Mouse (Mus musculus) T-helper 1 cell (primary cell): ENCODE data around the gene Dnah17.

Experiments
- in situ Hi-C: fragments of 300-600 bp; cut with MboI, MseI; formaldehyde crosslinking; loops from one replicate; pipeline ENCODE4 v1.15.1; 2025; ENCODE audit warnings: high pct_unique_total_duplicates

Gene Dnah17

GRCm38 (mm10) chr11:118130534-118130933 lies at the start of gene Dnah17:
Gene Dnah17, minus strand, starts transcription at chr11:118130634.
- in situ Hi-C loops: no loop called here

DNA sequence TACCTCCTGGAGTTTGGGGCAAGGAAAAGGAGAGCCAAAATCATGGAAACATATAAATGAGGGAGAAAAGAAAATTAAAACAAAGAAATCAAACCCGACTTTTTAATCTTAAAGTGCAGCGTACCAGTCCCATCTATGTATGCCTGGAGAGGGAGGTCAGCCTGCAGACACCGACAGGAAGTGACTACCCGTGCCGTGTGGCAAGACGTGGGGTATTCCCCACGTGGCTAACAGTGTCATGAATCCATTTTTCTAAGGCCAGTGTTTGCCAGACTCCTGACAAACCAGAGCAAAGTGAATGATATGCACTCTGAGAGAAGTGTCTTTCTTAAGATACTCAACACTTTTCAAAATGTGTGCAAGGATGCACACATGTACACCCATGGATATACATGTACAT lies 49.8 kb upstream of the Dnah17 start:
- in situ Hi-C loops: no loop called here

DNA sequence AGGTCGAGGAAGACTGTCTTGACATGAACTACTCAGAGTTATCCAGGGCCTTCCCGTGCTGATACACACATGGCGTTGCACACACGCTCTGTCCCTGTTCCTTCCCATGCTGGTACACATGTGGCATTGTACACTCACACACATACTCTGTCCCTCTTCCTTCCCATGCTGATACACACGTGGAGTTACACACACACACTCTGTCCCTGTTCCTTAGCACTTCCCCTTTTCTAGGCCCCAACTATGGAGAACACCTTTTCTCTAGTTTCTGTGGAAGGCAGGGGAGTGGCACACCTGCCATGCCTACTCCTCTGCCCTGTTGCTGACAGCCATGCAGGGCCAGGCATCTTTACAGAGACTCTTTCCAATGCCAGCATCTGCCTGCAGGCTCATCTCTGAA lies 47.8 kb upstream of the Dnah17 start:
- in situ Hi-C loops: no loop called here

- in situ Hi-C loops: no loop called here
Observed at GRCm38 (mm10) chr11:118174752-118175151, 44.3 kb upstream of the Dnah17 start.

- in situ Hi-C loops: no loop called here
Observed at GRCm38 (mm10) chr11:118172768-118173167, 42.3 kb upstream of the Dnah17 start.

DNA sequence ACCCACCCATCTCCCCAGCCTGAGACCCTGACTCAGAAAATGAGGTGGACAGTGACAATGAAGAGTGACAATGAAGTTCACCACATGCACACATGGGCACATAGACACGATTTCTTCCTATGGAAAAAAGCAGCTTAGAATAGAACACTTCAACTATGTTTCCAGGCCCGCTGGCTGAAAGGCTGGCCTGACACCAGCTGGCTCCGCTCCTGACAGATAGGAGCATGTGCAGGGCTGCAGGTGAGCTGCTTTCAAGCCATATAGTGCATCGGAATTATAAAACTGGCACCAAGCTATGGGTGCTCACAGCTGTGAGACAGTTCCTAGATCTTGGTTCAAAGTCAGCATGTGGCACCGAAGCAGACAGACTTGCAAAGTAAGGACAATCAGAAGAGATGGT lies 39.9 kb upstream of the Dnah17 start:
- in situ Hi-C loops: no loop called here

DNA sequence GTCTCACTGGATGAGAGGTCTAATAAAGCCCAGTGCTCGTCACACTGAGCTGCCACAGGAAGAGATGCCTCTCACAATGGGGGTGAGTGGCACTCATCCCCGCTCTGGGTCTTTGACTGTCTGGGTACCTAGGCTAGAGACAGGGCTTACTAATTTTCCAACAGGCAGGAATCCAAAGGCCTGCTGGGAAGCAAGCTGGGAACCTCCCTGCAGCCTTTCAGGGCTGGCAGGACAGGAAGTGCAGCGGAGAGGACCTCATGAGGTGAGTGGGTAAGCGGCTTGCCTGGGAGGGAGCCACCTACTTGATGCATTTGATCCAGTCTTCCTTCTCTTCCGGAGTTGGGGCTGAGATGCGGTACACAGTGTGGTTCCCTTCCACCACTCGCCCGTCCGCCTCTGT lies 38.3 kb upstream of the Dnah17 start:
- in situ Hi-C loops: no loop called here

DNA sequence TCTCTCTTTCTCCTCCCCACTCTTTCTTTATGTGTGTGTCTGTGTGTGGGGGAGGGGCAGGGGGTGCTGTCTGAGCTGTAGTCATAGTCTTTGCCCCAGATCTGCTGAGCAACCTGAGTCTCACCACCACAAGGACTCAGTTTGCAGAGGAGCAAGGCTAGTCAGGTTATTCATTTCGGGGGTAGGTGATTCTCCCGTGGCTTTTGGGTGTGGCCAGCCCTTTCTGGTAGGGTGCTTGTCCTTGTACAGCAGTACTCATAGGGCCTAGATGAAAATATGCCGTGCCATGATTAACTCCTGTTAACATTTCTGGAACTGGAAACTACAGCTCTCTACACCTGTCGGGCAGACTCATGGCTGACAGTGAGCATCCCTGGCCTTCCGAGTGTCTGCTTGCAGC lies 36.2 kb upstream of the Dnah17 start:
- in situ Hi-C loops: no loop called here

GRCm38 (mm10) chr11:118165681-118166080 lies 35.2 kb upstream of the Dnah17 start:
- in situ Hi-C loops: no loop called here

GRCm38 (mm10) chr11:118164566-118164965 lies 34.1 kb upstream of the Dnah17 start:
- in situ Hi-C loops: no loop called here

GRCm38 (mm10) chr11:118162245-118162644 lies 31.8 kb upstream of the Dnah17 start:
- in situ Hi-C loops: no loop called here

- in situ Hi-C loops: no loop called here
Observed at GRCm38 (mm10) chr11:118161240-118161639, 30.8 kb upstream of the Dnah17 start.

DNA sequence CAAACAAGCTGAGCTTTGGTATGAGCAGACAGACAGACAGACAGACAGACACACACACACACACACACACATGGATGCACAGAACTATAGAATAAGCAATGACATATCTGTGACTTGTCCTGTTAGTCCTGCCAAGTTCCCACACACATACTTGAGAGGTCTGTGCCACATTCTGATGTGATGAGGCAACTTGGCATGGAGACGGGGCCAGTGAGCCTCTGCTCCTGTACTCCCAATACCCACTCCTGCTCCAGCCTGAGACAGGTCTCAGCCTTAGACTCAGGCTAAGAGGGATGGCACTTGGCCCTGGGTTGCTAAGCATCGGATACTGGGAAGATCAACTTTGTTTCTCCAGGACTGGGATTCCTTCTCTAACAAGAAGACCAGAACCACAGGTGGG lies 30.3 kb upstream of the Dnah17 start:
- in situ Hi-C loops: no loop called here

- in situ Hi-C loops: no loop called here
Observed at GRCm38 (mm10) chr11:118158753-118159152, 28.3 kb upstream of the Dnah17 start.

DNA sequence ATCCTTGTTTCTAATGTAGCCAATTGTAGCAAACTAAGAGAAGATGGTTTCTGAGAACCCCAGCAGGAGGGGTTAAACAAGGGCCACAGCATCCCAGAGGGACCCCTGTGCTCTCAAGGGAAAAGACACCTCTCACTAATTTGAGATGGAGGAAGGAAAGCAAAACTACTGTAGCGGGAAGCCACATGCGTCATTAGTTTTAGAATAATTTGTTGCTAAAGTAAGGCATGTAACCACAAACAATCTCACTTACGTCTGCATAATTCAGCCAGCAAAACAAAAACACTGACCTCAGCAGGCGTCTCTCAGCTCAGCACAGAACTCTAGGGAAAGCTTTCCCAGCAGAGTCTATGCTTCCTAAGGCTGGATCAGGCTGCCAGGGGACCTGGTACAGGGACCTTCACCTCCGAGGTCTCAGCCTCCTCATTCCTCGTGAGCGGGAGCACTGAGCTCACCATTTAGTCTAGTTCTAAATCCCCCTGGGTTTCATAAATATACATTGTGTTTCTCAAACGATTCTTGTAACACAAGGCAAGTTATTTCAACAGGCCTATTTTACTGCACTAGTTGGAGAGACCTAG lies 26.1 kb upstream of the Dnah17 start:
- in situ Hi-C loops: no loop called here

- in situ Hi-C loops: no loop called here
Observed at GRCm38 (mm10) chr11:118152964-118153363, 22.5 kb upstream of the Dnah17 start.

DNA sequence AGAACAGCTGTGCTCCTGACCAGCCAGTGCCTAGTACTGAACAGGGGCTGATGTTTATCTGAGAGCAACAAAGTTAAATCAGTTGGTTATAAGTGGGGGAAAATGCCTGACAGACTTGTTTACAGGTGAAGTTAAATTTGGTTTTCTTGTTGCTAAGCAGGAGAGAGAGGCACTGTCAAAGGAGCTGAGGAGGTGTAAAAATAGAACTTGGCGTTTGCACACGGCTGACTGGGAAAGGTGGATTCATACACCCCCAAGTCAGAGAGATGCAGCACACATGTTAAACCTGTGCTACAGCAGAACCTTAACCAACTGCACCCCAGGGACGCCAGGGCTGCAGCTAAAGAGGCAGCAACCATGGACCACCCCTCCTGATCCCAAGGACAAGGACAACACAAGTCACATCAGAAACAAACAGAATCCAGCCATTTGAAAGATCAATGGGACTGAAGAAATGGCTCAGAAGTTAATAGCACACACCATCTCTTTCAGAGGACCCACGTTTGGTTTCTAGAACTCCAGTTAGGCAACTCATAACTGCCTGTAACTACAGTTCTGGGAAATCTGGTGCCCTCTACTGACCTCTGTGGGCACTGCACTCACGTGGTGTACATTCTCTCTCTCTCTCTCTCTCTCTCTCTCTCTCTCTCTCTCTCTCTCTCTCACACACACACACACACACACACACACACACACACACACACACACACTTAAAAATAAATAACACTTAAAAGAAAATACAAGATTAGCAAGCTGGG lies 21.2 kb upstream of the Dnah17 start:
- in situ Hi-C loops: no loop called here

GRCm38 (mm10) chr11:118150115-118150701 lies 19.8 kb upstream of the Dnah17 start:
- in situ Hi-C loops: no loop called here

DNA sequence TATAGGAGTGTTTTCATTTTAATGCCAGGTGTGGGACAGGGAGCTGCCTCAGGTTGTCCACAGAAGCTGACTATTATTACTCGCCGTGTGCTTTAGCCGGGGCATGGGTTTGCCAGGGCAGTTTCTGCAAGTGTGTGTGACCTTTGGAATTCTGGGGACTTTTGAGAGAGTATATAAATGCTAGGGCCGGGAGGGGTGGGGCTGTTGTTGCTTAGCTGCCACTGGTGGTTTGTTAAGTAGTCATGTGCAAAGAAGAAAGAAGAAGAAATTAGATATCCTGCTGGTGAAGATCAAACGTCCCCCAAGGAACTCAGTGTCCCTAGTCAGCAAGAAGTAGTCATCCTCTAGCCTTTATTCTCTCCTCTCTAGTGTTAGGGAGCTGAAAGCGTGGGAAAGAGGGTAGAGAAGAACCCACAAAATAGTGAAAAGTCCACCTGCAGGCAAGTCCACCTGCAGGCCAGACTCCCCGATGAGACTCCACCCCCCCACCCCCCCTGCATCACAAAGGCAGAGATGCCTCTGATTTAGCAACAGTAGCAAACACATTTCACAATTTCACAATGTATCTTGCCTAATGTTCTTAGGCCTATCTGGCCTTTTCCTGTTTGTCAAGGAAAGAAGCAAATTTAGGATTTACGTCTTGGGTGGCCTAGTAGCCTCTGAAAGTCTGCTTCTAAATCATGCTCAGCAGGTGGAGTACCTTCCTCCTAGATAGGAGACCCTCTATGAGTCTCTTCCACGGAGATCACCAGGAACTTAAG lies 17.6 kb upstream of the Dnah17 start:
- in situ Hi-C loops: loop anchor here (5.0 kb wide), 1 partner anchor 64 kb away; no protein-coding TSS in a partner anchor

- in situ Hi-C loops: loop anchor here (5.0 kb wide), 1 partner anchor 66 kb away; no protein-coding TSS in a partner anchor
Observed at GRCm38 (mm10) chr11:118146446-118146845, 16.0 kb upstream of the Dnah17 start.

- in situ Hi-C loops: loop anchor here (5.0 kb wide), 1 partner anchor 66 kb away; no protein-coding TSS in a partner anchor
Observed at GRCm38 (mm10) chr11:118145771-118146351, 15.4 kb upstream of the Dnah17 start.

DNA sequence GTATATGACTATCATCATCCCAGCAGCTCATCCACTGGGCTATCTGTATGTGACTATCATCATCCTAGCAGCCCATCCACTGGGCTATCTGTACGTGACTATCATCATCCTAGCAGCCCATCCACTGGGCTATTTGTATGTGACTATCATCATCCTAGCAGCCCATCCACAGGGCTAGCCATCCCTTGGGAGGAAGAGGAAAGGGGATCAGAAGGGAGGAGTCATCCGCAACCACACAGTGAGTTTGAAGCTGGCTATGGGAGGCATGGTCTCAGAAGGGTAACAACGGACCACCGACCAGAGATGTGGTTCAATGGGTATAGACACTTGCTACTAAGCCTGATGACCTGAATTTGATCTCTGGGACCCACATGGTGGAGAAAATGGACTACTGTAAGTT lies 14.7 kb upstream of the Dnah17 start:
- in situ Hi-C loops: loop anchor here (5.0 kb wide), 1 partner anchor 67 kb away; no protein-coding TSS in a partner anchor
